Mouse (Mus musculus) cerebellum, adult 2 months (tissue): ENCODE results near the gene 3110040M04Rik.

ENCODE experiments used
- CTCF ChIP-seq: fragments of 200-500 bp; IDR thresholded peaks from 2 replicates; pipeline ENCODE4 v1.5.1; 2011; ENCODE audit warnings: low read depth, mild to moderate bottlenecking, control low read depth, low read length, moderate library complexity, borderline replicate concordance; ENCODE audit not compliant: insufficient read depth
- POLR2A ChIP-seq: fragments of 200-500 bp; IDR thresholded peaks from 2 replicates; pipeline ENCODE4 v1.6.1; 2011; ENCODE audit warnings: low read length, control low read depth, borderline replicate concordance; ENCODE audit not compliant: insufficient read depth

DNA sequence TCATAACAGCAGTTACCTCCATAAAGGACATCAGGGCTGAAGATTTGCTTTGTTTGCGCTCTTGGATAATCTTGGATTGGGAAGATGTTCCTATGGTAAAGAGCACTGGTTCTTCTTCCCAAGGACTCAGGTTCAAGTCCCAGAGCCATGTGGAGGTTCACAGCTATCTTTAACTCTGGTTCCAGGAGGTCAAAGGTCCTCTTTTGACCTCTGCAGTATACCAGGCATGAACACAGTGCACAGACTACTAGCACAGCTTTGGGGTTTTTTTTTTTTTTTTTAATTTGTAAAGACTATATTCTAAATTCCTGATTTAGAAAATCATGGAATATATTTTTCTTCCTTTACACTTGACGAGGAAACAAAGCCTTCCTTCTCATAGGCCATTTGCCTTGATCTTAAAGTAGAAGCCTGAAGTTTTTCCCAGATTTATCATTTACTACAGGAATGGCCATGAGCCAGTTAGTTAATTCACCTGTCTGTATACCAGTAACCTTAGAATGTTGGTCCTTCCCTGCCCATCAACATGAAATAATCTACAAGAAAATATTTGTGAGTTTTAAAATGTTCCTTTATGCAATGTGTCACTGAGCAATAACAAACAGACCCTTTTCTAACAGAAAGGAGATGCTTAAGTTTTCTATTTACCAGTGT is 44.9 kb upstream of the 3110040M04Rik start:
- no peak for TF ChIP-seq CTCF
- no peak for TF ChIP-seq POLR2A
